Mouse (Mus musculus): ENCODE results near the gene Ncoa7. TPM values are rescaled to one million over a fixed set of nuclear protein-coding genes. Genes with fewer than 3 reads are reported as not detected.

The Ncoa7 gene
- polyA plus RNA-seq, 1 experiment, result 35.6 TPM

DNA sequence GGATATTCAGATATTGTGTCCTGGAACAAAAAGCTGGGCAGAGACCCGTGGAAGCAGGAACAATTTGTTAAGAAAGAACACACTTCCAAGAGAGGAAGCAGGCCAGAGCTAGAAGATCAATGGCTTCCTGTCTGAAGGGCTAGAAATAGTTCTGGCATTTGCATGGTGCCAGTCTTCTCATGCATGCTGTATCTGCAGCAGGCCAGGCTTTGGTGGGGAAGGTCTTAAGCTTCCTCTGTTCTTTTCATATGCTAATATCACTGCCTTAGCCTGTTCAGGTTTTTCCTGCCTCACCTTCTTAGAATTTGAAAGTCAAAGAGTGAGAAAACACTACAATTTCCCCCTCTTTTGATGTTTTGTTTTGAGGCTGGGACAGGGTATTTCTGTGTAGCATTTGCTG lies 175.6 kb downstream of the Ncoa7 start:
- Histone ChIP-seq H3K27ac (ENCODE audit: control insufficient read depth, insufficient read depth, low read depth, low read length, poor library complexity) (no peak overlapping the region), H3K4me1 (ENCODE audit: control insufficient read depth, insufficient read depth, low read length) (no peaks in the 10 kb centered on the region), H3K4me3 (replicated peaks; ENCODE audit: control insufficient read depth, low read depth, low read length) (no peak overlapping the region)
- TF ChIP-seq CTCF (IDR thresholded peaks at IDR 0.05; ENCODE audit: control insufficient read depth, insufficient read depth, low read length) (no peak), POLR2A (IDR thresholded peaks at IDR 0.05; ENCODE audit: borderline replicate concordance, control insufficient read depth, low read depth, low read length) (no peak)
- 3% methylated on average over 1 of the region's 1 CpGs for WGBS

DNA sequence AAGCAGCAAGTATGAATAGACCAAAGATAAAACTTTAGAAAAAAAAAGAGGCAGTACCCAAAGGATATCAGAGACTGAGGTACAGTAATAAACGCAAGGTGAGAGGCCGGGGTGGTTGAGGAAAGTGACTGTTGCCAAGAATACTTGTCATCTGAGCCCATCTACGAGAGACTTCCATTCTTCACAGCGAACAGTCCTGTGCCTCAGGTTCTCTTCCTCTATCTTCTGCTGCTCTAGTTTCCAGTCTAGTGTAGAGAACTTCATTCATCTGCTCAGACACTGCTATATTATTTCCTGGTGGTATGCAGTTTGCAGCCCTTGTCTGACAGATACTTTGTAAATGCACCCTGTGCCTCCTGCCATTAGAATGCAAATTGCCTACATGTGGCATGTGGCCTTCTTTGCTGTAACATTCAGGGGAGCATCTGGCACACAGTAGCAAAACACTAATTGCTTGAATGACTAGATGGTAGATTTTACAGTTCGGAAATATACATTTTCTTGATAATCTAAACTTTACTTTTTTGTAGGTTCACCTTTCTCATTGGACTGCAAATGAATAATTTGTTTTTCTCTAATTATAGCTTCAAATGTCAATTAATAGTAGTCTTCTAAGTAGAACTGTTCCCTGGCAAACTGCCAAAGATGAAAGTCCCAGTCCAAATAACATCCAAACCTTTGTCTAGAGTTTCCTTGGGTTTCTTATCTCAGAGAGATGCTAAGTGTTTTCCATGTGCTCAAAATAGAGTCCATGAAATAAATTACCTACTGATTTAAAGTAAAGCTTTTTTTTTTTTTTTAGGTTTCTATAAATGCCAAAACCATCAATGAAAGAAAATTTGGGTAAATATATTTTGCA lies 178.7 kb downstream of the Ncoa7 start:
- TF ChIP-seq POLR2A (IDR thresholded peaks at IDR 0.05; ENCODE audit: borderline replicate concordance, control insufficient read depth, low read depth, low read length) (no peak), CTCF (IDR thresholded peaks at IDR 0.05; ENCODE audit: control insufficient read depth, insufficient read depth, low read length) (no peak)
- H3K4me1 ChIP-seq (ENCODE audit: control insufficient read depth, insufficient read depth, low read length), result no peaks in the 10 kb centered on the region; the same call in 1 of the 2 replicates
- 77% methylated on average over 5 of the region's 5 CpGs for WGBS

DNA sequence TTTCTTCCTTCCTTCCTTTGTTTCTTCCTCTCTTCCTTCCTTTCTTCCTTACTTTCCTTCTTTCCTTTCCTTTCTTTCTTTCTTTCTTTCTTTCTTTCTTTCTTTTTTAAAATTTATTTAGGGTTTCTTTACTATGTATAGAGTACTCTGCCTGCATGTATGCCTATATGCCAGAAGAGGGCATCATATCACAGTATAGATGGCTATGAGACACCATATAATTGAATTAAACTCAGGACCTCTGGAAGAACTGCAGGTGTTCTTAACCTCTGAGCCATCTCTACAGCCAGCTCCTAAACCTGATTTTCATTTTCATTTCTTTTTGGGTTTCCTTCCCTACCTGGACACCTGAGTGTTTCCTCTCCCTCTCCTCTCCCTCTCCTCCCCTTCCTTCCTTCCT lies 180.2 kb downstream of the Ncoa7 start:
- H3K4me3 ChIP-seq (replicated peaks; ENCODE audit: control insufficient read depth, low read depth, low read length), result no peak overlapping the region
- H3K27ac ChIP-seq (ENCODE audit: control insufficient read depth, insufficient read depth, low read depth, low read length, poor library complexity), result no peak overlapping the region
- H3K4me1 ChIP-seq (ENCODE audit: control insufficient read depth, insufficient read depth, low read length), result no peaks in the 10 kb centered on the region; the same call in 1 of the 2 replicates
- TF ChIP-seq CTCF (IDR thresholded peaks at IDR 0.05; ENCODE audit: control insufficient read depth, insufficient read depth, low read length), result no peak
- TF ChIP-seq POLR2A (IDR thresholded peaks at IDR 0.05; ENCODE audit: borderline replicate concordance, control insufficient read depth, low read depth, low read length), result no peak

More for the DNA sequence above, 178.7 kb downstream of the Ncoa7 start:
- Histone ChIP-seq H3K4me3 (replicated peaks; ENCODE audit: control insufficient read depth, low read depth, low read length) (no peak overlapping the region), H3K27ac (ENCODE audit: control insufficient read depth, insufficient read depth, low read depth, low read length, poor library complexity) (no peak overlapping the region)

DNA sequence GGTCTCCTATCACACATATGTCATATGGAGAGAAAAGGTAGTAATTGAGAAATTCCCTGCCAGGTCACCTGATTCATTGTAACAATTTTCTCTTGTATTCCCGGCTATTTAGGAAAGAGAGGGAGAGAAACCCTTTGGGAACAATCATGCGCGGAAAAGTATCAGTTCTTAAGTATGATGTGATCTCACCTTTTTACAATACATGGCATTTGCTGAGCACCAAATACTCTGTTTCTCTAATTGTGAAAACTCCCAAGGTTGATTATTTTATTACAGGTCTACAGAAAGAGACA lies 184.3 kb downstream of the Ncoa7 start:
- no peak overlapping the region for H3K4me3 ChIP-seq (replicated peaks; ENCODE audit: control insufficient read depth, low read depth, low read length)
- no peak overlapping the region for H3K27ac ChIP-seq (ENCODE audit: control insufficient read depth, insufficient read depth, low read depth, low read length, poor library complexity)
- WGBS, result 50% methylated on average over 3 of the region's 3 CpGs
- no peak for TF ChIP-seq POLR2A (IDR thresholded peaks at IDR 0.05; ENCODE audit: borderline replicate concordance, control insufficient read depth, low read depth, low read length)
- TF ChIP-seq CTCF (IDR thresholded peaks at IDR 0.05; ENCODE audit: control insufficient read depth, insufficient read depth, low read length), result no peak
- H3K4me1 ChIP-seq (ENCODE audit: control insufficient read depth, insufficient read depth, low read length), result no peaks in the 10 kb centered on the region; the same call in 1 of the 2 replicates

DNA sequence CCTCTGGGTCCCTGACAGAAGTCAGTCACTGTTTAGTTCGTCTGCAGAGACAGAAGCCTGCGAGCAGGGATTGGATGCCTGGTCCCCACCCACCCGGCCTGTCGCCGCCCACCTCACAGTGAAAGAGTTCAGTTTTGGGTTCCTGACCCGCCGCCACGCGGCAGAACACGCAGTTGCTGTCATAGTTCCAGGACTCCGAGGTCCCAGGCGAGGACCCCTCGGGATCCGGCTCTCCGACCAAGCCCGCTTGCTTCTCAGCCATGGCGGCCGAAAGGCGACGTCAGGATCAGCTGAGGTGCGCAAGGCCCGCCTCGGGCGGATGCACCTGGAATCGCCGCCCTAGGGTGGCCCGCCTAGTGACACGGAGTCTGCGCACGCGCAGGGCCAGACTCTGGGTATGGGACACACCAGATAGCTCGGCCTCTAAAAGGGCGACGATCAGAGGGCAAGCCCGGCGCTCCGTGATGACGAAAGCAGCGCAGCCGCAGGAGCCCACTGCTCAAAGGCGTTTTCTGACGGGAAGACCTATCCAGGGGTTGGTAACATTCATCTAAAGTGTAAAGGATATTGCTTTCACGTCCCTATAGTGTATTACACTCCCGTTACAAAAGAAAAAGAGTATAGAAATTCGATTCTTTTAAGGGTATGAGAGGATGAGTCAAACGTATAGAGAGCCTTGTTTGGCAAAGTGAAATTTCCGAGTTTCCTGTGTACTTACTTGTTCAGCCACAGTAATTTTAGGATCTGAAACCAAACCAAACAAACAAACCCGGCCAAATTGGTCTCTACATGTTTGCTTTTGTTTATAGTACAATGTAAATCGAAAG lies 184.8 kb downstream of the Ncoa7 start:
- under 1% methylated on average over 49 of the region's 49 CpGs for WGBS

DNA sequence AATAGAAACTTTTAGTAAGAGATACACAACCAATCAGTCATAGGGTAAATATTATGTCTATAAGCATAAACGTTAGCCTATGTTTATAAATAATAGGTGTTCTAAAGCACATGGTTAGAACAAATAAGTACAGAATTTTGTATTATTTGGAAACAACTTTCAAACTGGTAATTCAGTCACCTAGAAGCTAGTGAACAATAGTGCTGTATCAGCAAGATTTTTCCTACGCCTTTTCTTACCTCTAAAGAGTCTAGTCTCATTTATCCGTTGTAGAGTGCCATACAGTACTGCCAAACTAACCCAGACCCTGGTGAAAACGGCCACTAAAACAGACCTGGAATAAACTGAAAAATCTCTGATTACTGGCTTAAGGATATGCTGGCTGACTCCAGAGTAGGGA lies 190.1 kb downstream of the Ncoa7 start:
- TF ChIP-seq CTCF (IDR thresholded peaks at IDR 0.05; ENCODE audit: control insufficient read depth, insufficient read depth, low read length) (no peak), POLR2A (IDR thresholded peaks at IDR 0.05; ENCODE audit: borderline replicate concordance, control insufficient read depth, low read depth, low read length) (no peak)
- WGBS, result 84% methylated on average over 4 of the region's 4 CpGs
- Histone ChIP-seq H3K4me1 (ENCODE audit: control insufficient read depth, insufficient read depth, low read length) (no peaks in the 10 kb centered on the region; the same call in 1 of the 2 replicates), H3K27ac (ENCODE audit: control insufficient read depth, insufficient read depth, low read depth, low read length, poor library complexity) (no peak overlapping the region), H3K4me3 (replicated peaks; ENCODE audit: control insufficient read depth, low read depth, low read length) (no peak overlapping the region)

More for the DNA sequence above, 184.8 kb downstream of the Ncoa7 start:
- Histone ChIP-seq H3K4me3 (replicated peaks; ENCODE audit: control insufficient read depth, low read depth, low read length) (peak overlapping the region; percentile 80), H3K27ac (ENCODE audit: control insufficient read depth, insufficient read depth, low read depth, low read length, poor library complexity) (peak overlapping the region; percentile 97), H3K4me1 (ENCODE audit: control insufficient read depth, insufficient read depth, low read length) (no peaks in the 10 kb centered on the region; the same call in 1 of the 2 replicates)
- TF ChIP-seq POLR2A (IDR thresholded peaks at IDR 0.05; ENCODE audit: borderline replicate concordance, control insufficient read depth, low read depth, low read length) (peak; percentile 80; the same call in 1 of the 2 replicates), CTCF (IDR thresholded peaks at IDR 0.05; ENCODE audit: control insufficient read depth, insufficient read depth, low read length) (0 out of 2 replicates have a peak, but pooled peaks have one; percentile 11)

DNA sequence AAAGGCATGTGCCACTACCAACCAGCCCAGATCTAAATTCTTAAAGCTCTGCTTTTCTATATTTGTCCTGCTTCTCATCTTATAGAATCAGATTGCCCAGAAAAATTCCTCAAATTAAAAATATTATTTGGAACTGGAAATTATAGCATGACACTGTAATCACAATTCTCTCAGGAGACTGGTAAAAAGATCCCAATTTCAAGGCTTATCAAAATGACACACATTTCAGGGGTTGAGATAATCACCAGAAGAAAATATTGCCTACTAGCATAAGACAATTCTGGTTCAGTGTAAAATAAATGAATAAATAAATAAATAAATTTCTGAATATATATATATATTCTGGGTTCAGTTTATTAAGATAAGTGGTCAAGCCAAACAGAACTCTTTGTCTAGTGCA lies 193.5 kb downstream of the Ncoa7 start:
- Histone ChIP-seq H3K27ac (ENCODE audit: control insufficient read depth, insufficient read depth, low read depth, low read length, poor library complexity) (no peak overlapping the region), H3K4me1 (ENCODE audit: control insufficient read depth, insufficient read depth, low read length) (no peaks in the 10 kb centered on the region), H3K4me3 (replicated peaks; ENCODE audit: control insufficient read depth, low read depth, low read length) (no peak overlapping the region)
- no peak for TF ChIP-seq CTCF (IDR thresholded peaks at IDR 0.05; ENCODE audit: control insufficient read depth, insufficient read depth, low read length)
- no peak for TF ChIP-seq POLR2A (IDR thresholded peaks at IDR 0.05; ENCODE audit: borderline replicate concordance, control insufficient read depth, low read depth, low read length)

DNA sequence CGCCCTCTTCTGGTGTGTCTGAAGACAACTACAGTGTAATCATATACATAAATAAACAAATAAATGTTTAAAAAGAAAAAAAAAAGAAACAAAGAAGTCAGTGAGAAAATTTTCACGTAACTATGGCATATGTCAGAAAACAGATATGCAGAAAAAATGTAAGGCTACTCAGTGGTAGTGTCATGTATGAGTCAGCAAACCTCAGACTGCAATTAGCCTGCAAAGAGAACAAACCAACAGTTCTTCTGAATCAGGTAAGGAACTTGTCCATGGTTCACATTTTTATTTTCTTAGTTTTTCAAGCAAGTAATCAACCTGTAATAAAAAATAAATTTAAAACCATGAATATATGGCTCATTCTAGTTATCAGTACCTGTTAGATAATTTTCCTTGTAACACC lies 195.0 kb downstream of the Ncoa7 start:
- 72% methylated on average over 2 of the region's 2 CpGs for WGBS

More for the DNA sequence above, 195.0 kb downstream of the Ncoa7 start:
- H3K4me1 ChIP-seq (ENCODE audit: control insufficient read depth, insufficient read depth, low read length), result no peaks in the 10 kb centered on the region
- H3K27ac ChIP-seq (ENCODE audit: control insufficient read depth, insufficient read depth, low read depth, low read length, poor library complexity), result no peak overlapping the region
- H3K4me3 ChIP-seq (replicated peaks; ENCODE audit: control insufficient read depth, low read depth, low read length), result no peak overlapping the region
- TF ChIP-seq CTCF (IDR thresholded peaks at IDR 0.05; ENCODE audit: control insufficient read depth, insufficient read depth, low read length), result no peak
- no peak for TF ChIP-seq POLR2A (IDR thresholded peaks at IDR 0.05; ENCODE audit: borderline replicate concordance, control insufficient read depth, low read depth, low read length)

Measured in bone marrow, adult 2 months (tissue).